Mouse (Mus musculus) kidney, adult 8-10 months (tissue): Measurements from ENCODE around the gene Flot1.
"Not testable (repeated sequence)": the region's sequence is repeated elsewhere in the genome, so short reads cannot be mapped to it uniquely, and the experiment has no call there.

Experiments used
- DNase-seq, 2 experiments: peaks; one replicate each; pipeline ENCODE4 v3.0.0; 2022

The Flot1 gene

DNA sequence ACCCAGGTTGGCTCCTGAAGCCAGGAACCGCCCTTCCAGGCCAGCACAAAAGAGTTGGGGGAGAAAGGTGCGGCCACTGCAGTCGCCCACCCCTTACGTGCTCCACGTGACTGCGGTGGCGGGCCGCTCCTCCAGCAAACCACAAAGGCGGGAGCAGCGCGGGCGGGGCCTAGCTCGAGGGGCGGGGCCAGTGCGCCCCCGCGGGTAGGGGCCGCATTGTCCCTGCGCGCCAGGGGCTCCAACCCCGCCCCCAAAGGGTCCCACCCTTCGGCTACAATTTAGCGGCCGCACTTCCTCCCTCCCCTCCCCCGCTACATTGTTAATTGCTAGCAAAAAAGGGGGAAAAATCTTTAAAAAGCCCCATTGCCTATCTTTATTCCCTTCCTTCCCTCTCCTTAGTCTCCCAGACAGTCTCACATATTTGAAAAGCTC lies 14.0 kb downstream of the Flot1 start:
- peak; percentile 75 to 79 for DNase-seq

DNA sequence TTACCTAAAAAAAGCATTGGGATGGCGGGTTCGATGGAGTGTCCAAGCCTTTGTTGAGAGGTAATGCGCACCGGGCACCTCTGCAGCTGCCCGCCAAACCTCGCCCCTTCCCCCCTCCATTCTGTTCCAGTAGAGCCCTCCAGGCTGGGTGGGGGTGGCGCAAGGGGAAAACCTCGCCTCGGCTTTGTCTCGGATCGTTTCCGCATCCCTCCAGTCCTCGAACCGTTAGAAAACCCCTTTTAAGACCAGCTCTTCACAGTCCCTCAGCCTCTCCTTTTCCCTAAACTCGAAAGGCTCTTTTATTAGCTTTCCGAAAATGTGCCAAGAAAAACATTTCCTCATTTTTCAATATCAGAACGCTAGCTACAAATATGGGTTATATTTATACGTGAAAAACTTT lies 14.5 kb downstream of the Flot1 start:
- no peak for DNase-seq

DNA sequence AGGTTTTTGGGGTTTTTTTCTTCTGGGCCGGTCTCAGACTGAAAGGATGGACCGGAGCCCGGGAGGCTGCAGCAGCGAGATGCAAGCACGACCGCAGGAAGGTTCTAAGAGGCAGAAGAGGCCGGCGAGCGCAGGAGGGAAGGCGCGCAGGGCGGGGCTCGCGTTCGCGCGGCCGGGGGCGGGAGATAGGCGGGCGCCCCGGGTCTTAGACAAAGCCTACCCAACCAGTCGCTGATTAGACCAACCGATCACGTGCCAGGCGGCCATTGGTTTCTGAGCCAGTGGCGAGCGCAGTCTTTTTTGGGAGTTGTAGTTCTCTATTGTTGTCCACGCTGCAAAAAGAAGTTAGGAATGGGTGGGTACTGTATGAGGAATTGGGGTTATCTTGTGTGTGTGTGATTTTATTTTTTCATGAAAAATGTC lies 15.1 kb downstream of the Flot1 start, which contains the start of gene Tubb5:
Gene Tubb5, minus strand, starts transcription at position 185 of the 423 bp plus-strand sequence.
- peak; percentile 96 to 97 for DNase-seq

DNA sequence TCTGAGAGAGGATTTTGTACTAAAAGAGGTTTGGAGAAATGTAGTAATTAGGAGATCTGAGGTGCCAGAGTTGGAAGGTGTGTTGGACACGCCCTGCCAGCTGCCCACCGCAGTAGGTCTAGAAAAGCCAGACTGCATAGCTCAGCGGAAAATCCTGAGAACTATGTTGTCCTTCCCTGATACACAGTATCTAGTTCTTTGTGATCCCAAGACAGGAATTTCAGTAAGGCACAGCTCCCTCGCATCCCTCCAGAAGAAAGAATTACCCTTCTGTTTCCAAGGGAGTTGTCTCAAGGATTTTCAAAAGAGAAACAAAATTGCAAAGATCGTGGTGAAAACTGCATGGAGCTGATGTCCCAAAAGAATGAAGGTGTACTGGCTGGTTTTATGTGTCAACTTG lies 15.5 kb downstream of the Flot1 start:
- DNase-seq, result no peak

DNA sequence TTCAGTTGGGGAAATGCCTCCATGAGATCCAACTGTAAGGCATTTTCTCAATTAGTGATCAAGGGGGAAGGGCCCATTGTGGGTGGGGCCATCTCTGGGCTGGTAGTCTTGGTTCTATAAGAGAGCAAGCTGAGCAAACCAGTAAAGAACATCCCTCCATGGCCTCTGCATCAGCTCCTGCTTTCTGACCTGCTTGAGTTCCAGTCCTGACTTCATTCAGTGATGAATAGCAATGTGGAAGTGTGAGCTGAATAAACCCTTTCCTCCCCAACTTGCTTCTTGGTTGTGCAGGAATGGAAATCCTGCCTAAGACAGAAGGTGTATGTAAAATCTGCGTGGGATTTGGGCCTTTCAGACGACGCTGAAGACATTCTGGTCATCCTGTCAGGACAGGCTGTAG lies 16.0 kb downstream of the Flot1 start:
- not testable (repeated sequence) for DNase-seq

DNA sequence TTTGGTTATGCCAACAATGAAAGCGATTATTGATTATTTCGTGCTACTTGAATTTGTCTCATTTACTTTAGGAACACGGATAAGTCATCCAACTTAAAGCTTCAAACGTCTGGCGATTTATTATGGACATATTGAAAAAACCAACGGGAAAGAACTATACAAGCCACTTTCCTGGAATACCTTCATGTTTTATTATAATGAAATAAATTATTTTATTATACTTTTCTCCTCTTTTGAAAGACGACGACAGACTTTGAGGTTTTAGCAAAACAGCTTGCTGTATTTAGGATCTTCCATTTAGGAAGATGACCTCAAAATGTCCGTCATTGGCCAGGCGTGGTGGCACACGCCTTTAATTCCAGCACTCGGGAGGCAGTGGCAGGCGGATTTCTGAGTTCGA lies 17.5 kb downstream of the Flot1 start:
- no peak for DNase-seq

DNA sequence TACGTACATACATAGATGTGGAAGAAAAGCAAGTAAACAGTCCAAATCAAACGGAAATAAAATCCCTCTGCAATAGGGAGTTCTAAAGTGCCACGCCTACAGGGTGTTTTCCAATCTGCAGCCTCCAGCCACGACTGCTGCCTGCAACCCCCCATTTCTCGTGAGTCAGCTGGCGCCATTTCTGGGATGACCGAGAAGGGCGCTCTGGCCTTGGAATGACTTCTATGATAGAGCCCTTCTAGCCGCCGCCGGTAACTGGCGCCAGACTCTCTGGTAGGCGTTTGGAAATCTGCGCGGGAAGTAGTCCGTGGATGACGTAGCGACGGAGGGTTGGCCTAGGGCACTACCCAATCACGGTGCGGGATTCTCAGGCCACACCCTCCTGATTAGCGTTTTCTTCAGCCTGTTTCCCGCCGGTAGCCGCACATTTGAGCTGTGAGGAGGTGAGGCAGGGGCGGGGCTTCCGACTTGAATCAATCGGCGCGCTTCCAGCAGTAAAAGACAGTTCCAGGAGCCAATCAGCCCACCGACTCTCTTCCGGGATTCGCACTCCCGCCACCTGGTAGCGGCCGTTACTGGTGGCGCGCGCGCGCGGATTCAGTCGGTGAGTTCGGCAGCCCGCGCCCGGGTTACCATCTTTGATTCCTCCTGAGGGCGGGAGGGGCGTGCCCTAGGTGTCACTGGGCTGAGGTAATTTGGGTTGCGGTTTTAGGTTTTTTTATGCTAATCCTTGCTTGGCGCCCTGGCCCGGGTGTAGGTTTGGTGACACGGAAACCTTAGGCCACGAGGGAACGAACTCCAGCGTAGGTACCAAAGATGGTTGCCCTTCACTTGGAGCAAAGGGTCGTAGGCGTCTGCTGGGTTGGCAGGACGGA lies 18.3 kb downstream of the Flot1 start, which contains the start of gene Mdc1:
Gene Mdc1, plus strand, starts transcription at position 440 of the 875 bp plus-strand sequence.
- peak; percentile 100 for DNase-seq

DNA sequence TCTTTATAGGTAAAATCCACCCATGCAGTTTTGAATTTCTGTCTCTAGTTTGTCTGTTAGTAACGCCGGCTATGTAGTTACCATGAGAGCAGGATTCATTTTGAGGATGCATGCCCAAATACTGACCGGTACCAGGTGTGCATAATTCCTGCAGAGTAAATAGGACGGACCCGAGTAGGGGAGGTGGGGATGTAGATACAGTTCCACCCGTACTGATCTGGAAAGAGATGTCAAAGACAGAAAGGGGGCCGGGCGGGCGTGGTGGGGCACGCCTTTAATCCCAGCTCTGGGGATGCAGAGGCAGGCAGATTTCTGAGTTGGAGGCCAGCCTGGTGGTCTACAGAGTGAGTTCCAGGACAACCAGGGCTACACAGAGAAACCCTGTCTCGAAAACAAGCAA lies 19.0 kb downstream of the Flot1 start:
- no peak for DNase-seq

DNA sequence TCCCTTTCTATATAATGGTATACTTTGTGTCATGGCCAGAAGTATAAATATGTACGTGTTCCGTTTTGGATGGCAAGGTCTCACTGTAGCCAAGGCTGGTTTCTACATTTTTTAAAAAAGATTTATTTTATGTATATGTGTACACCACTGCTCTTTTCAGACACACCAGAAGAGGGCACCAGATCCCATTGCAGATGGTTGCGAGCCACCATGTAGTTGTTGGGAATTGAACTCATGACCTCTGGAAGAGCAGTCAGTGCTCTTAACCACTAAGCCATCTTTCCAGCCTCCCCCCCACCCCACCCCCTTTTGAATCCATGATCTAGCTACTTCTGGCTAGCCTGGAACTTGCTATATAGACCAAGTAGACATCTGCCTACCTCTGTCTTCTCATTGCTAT lies 20.5 kb downstream of the Flot1 start:
- no peak for DNase-seq

DNA sequence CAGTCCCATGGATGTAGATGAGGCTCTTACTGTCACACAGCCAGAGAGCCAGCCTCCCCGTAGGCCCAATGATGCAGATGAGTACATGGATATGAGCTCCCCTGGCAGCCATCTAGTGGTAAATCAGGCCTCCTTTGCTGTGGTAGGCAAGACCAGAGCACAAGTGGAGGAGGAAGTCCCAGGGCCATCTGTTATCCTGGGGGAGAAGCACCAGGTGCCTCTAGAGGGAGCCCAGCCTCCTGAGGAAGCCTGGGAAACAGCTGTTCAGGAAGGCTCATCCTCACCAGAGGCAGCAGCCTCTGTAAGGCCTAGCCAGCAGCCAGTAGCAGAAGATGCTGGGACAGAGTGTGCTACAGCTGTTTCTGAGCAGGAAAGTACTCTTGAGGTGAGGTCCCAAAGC lies 25.1 kb downstream of the Flot1 start:
- no peak for DNase-seq

DNA sequence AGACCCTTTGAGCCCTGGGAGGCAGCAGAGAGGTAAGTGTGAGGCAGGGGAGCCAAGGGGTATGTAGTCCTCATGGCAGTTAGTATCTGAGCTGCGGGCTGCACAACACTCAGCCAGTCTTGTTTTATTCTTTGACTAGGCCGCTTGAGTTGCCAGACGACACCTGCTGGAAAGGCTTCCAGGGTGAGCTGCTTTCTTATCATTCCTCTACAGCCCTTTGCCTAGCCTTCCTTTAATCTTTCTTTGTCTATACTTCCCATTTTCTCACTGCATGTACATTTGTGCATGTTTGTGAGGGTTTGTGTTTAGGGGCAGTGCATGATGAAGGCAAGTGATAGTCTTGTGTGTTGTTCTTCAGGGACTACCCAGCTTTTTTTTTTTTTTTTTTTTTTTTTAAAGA lies 27.9 kb downstream of the Flot1 start:
- DNase-seq, result no peak

DNA sequence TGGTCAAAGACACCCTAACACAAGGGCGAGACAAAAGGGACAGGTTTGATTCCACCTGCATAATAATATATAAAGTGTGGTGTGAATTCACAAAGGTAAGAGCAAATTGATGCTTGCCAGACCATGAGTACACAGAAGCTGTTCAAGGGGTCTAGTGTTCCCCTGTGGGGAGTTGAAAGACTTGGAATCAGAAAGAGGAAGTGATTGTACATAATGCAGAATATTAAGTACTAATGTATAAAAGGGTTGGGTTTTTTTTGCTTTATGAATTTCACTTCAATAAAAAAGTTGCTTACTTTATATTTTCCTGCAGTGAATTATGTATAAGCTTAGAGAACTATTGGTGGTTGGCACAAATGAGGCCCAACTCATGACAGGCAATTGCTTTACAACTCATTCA lies 36.3 kb downstream of the Flot1 start:
- no peak for DNase-seq

DNA sequence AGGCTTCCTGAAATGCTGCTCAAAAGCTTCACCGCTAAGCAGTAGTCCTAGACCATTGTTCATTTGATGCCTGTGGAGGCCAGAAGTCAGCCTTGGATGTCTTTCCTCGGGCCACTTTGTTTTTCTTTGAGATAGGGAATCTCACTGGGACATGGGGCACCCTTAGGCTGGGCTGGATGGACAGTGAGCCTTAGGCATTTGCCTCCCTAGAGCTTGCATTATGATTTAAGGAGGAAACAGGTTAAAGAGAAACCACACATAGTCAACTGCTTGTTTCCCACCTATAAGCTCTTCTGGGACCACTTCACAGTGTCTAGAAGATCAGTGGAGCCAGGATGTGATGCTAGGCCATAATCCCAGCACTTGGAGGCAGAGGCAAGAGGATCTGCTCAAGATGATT lies 36.8 kb downstream of the Flot1 start:
- no peak for DNase-seq

DNA sequence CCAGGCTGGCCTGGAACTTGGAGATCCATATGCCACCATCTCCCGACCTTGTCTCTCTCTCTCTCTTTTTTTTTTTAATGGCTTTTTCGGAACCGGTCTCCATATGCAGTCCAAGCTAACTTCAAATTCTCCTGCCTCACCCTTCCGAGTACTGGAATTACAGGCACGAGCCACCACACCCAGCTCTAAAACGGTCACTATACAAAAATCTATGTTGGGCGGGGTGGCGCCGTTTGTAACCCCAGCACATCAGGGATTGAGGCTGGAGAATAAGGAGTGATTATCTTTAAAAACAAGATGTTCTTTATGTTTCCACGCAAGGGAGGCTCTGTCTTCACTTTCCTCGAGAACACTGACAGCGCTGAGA lies 37.8 kb downstream of the Flot1 start:
- no peak for DNase-seq

DNA sequence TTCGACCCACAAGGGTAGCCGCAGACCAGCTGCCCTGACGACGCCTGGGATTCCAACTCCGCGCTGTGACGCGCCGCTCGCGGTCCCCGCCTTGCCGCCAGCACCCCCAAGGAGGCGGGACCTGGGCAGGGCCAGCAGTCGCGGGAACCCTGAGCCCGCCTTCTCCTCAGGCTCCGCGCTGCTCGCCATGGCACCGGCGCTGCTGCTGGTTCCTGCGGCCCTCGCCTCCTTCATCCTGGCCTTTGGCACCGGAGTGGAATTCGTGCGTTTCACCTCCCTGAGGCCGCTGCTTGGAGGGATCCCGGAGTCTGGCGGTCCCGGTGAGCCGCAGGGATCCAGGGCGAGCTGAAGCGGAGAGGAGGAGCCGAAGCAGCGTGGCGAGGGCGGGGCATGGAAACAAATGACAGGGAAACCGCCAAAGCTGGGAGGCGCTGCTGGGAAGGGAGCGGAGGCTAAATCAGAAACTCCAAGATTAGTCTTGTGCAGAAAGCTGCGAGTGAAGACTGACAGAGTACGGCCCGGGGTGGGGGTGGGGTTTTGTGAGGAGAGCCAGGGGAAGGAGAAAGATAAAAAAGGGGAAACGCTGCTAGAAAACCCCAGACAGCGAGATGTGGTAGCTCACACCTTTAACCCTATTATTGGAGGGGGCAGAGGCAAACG lies 38.3 kb downstream of the Flot1 start, which contains the start of gene Nrm:
Gene Nrm, plus strand, starts transcription at position 121 of the 660 bp plus-strand sequence.
- peak; percentile 81 to 89 for DNase-seq

DNA sequence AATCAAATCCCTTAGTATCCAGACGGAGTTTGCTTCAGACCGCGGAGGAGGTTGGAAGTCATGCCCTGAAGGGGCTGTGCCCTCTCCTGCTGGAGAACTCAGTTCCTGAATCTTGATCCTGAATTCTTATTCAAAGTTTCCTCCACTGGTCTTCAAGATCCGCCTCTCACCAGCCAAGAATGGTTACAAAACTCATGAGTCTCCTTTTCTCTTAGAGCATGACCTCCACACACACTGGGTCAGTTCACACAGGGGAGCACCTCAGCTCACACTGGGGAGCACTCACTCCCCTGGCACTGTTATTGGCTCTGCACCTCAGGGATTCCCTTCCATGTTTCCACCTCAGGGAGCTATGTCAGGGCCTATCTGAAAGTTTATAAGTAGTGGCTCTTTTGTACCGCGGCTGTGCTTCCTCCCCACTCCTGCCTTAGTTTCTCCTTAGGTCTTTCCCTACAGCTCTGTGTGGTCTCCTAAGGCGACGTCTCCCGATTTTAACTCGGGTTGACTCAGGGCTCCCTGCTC lies 41.9 kb downstream of the Flot1 start:
- DNase-seq, result no peak

DNA sequence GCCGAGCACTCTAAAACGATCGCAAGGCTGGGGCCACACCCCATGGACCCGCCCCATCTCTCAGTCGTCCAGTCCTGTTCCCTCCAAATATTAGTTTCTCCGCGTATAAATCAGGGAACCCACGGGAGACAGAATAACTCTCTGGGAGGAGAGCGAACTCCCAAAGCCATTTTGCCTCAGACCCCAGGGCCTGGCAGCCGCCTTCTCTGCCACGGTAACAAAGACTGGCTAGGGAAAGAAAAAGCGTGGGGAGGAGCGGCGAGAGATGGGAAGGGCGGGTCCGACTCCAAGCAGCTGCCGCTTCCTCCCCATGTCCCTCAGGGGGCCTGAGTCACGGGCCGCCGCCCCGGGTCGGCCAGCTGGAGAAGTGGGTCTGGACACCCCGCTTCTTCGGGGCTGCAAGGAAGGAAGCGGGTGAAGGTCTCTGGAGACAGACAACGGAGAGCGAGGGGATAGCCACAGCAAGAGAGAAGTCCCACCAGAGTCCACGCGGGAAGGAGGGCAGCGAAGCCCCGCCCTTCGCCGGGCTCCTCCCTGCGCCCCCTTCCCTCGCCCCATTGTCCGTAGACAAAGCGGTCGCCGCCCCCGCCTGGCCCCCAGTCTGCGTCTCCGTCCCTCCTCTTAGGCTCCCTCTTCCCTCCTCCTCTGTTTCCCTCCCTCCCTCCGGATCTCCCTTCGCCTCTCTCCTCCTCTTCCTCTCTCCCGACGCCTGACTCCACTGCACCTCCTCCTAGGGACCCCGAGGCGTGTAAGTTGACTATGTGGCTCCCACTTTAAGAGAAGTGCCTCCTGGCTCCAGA lies 42.7 kb downstream of the Flot1 start, which contains the start of gene Ppp1r18:
Gene Ppp1r18, plus strand, starts transcription at position 113 of the 800 bp plus-strand sequence.
- peak in 1 of 2 experiments; percentile 41 for DNase-seq

DNA sequence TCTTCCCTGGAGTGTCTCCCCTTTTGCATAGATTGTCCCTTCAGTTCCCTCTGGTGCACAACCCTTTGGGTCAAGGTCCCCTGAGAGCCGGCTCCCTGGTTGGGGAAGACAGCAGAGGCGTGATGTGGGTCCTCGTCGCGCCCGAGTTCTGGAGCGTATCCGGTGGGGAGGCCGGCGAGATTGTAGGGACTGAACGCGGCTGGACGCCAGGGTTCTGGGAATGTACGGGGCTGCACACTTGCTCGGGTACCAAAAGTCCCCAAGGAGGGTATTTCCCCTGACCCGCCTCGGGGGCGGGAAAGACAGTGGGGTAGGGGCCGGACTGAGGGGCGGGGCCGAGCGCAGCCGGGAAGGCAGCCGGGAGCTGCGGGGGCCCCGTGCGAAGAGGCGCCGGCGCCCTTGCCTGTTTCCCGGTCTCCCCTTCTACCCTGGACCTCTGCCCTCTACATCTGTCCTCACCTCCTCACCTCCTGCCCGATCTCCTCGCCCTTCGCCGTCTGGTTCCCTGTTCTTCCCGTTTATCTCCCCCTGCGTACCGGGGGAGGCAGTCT lies 43.3 kb downstream of the Flot1 start:
- no peak for DNase-seq

DNA sequence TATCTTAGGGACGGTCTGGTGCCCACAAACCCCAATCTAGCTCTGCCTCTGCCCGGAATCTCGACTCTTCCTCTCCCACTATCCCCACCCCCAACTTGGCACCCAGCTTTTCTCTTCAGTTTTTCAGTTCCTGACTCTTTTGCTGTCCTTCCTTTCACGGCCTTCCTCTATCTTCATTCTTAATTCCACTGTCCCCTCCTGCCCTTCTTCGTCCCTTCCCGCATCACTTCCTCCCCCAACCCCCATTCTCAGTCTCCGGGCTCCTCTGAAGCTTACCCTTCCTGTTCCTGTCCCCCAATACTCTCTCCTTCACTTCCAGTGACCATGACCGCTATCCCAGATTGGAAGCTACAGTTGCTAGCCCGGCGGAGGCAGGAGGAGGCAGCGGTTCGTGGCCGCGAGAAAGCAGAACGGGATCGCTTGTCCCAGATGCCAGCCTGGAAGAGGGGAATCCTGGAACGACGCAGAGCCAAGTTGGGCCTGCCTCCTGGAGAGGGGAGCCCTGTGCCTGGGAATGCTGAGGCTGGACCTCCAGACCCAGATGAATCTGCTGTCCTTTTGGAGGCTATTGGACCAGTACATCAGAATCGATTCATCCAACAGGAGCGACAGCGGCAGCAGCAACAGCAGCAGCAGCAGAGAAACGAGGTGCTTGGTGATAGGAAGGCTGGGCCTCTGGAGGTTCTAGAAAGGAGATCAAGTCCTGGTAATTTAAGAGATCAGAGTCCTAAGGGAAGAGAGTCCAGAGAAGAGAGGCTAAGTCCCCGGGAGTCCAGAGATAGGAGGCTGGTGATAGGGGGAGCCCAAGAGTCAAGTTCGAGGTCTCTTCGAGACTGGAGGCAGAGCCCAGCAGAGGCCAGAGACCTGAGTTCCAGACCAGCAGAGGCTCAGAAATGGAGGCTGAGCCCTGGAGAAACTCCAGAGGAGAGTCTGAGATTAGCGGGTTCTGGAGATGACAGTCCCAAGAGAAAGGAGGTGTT lies 44.2 kb downstream of the Flot1 start:
- DNase-seq, result peak in 1 of 2 experiments; percentile 41

DNA sequence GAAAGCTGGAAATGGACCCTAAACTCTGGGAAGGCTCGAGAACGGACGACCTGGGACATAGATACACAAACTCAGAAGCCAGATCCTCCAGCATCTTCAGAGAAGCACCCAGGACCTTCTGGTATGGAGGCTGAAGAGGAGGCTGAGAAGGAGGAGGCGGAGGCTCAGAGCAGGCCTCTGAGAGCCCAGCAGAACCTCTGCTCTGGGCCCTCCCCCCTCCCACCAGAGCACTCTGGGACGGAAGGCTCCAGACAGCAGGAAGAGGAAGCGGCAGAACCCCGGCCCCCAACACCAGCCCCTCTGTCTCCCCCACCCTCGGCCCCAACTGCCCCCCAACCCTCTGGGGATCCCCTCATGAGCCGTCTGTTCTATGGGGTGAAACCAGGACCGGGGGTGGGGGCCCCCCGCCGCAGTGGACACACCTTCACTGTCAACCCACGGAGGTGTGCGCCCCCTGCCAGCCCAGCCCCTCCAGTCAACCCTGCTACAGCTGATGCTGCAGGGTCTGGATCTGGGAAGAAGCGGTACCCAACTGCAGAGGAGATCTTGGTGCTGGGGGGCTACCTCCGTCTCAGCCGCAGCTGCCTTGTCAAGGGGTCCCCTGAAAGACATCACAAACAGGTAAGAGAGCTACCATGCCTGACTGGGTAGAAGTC lies 45.3 kb downstream of the Flot1 start:
- no peak for DNase-seq

DNA sequence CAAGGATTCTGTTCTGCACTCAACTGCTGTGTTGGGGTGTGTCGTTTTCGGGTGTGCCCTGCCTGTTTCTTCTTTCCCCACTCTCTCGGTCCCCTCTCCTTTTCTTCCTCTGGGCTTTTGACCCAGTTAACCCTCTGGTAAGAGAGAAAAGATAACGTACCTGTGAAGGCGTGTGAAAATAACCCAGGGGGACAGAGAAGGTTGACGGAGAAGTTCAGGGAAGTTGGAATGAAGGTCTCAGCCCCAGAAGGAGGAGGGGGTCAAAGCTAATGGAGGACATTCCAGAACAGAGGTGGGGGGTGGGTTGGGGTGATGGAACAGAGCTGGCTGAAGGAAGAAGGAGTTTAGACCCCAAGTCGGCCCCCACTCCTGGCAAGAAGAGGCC lies 45.9 kb downstream of the Flot1 start:
- DNase-seq, result no peak
